Mouse (Mus musculus) MEL (cell line): ENCODE data around the gene Dcaf7. TPM values are rescaled to one million over a fixed set of nuclear protein-coding genes. Genes with fewer than 3 reads are reported as not detected.
A peak's percentile ranks its signal among the peaks of the same experiment; 100 is the strongest.

Experiments
- DNase-seq: peaks from one replicate; pipeline ENCODE4 v3.0.0; 2011; ENCODE audit warnings: low read depth, low spot score
- H3K27ac ChIP-seq: 2 replicates; pipeline ENCODE4 v1.5.1; 2012; ENCODE audit warnings: low read depth, mild to moderate bottlenecking, control low read depth, low read length, moderate library complexity; ENCODE audit not compliant: control insufficient read depth
- H3K27me3 ChIP-seq, 2 experiments: fragments of 150-350 bp in 1 of 2; sonication (generic) in 1 of 2; 2 replicates each; pipeline ENCODE4 v1.6.1; 2012; ENCODE audit warnings: low read length in 2 of 2, mild to moderate bottlenecking in 2 of 2, improper control_type of control experiment in 1 of 2, moderate library complexity in 1 of 2; ENCODE audit not compliant: insufficient read depth in 2 of 2, control insufficient read depth in 1 of 2
- H3K36me3 ChIP-seq, 2 experiments: 2 replicates each; pipeline ENCODE4 v1.6.1; 2012 to 2014; ENCODE audit warnings: low read length in 2 of 2, improper control_type of control experiment in 1 of 2, inconsistent platforms in 1 of 2, mild to moderate bottlenecking in 1 of 2; ENCODE audit not compliant: insufficient read depth in 2 of 2, control insufficient read depth in 1 of 2
- H3K4me1 ChIP-seq, 2 experiments: fragments of 150-350 bp in 1 of 2; sonication (generic) in 1 of 2; 2 replicates each; pipeline ENCODE4 v1.6.1; 2012; ENCODE audit warnings: low read length in 2 of 2, improper control_type of control experiment in 1 of 2, mild to moderate bottlenecking in 1 of 2; ENCODE audit not compliant: insufficient read depth in 2 of 2, control insufficient read depth in 1 of 2
- H3K4me3 ChIP-seq, 2 experiments: fragments of 150-350 bp in 1 of 2; sonication (generic) in 1 of 2; 2 replicates each; pipeline ENCODE4 v1.5.1; 2012; ENCODE audit warnings: low read depth in 2 of 2, low read length in 2 of 2, mild to moderate bottlenecking in 2 of 2, moderate library complexity in 2 of 2, control low read depth in 1 of 2, improper control_type of control experiment in 1 of 2; ENCODE audit not compliant: control insufficient read depth in 1 of 2, insufficient read depth in 1 of 2
- H3K79me2 ChIP-seq: 2 replicates; pipeline ENCODE4 v1.6.1; 2012; ENCODE audit warnings: mild to moderate bottlenecking, low read length, moderate library complexity; ENCODE audit not compliant: control insufficient read depth, poor library complexity, insufficient read depth
- H3K9ac ChIP-seq: 2 replicates; pipeline ENCODE4 v1.6.1; 2012; ENCODE audit warnings: low read depth, mild to moderate bottlenecking, control low read depth, low read length, moderate library complexity; ENCODE audit not compliant: control insufficient read depth, poor library complexity, severe bottlenecking
- H3K9me3 ChIP-seq: fragments of 150-350 bp; sonication (generic); replicated peaks from 2 replicates; pipeline ENCODE4 v1.6.1; 2012; ENCODE audit warnings: mild to moderate bottlenecking, low read length, improper control_type of control experiment, moderate library complexity; ENCODE audit not compliant: insufficient read depth
- BHLHE40 ChIP-seq: IDR thresholded peaks from 2 replicates; pipeline ENCODE4 v1.6.1; 2012; ENCODE audit warnings: low read depth, mild to moderate bottlenecking, inconsistent platforms, low read length, improper control_type of control experiment, borderline replicate concordance
- CHD1 ChIP-seq: IDR thresholded peaks from 2 replicates; pipeline ENCODE4 v1.6.1; 2012; ENCODE audit warnings: low read depth, mild to moderate bottlenecking, inconsistent platforms, low read length, improper control_type of control experiment
- CHD2 ChIP-seq: IDR thresholded peaks from 2 replicates; pipeline ENCODE4 v1.6.1; 2011; ENCODE audit warnings: low read length, improper control_type of control experiment
- CTCF ChIP-seq, 3 experiments: IDR thresholded peaks in 2 of 3; conservative IDR thresholded peaks in 1 of 3; 2 replicates each; pipeline ENCODE4 v1.5.1; 2011 to 2012; ENCODE audit warnings: low read length in 3 of 3, low read depth in 2 of 3, mild to moderate bottlenecking in 2 of 3, improper control_type of control experiment in 1 of 3, inconsistent platforms in 1 of 3, mixed read lengths in 1 of 3, moderate library complexity in 1 of 3; ENCODE audit not compliant: control insufficient read depth in 1 of 3, insufficient read depth in 1 of 3, poor library complexity in 1 of 3, severe bottlenecking in 1 of 3
- ELF1 ChIP-seq: IDR thresholded peaks from 2 replicates; pipeline ENCODE4 v1.6.1; 2014; ENCODE audit warnings: low read depth, mild to moderate bottlenecking, inconsistent platforms, low read length, improper control_type of control experiment, moderate library complexity
- EP300 ChIP-seq, 2 experiments: IDR thresholded peaks; 2 replicates each; pipeline ENCODE4 v1.6.1; 2011; ENCODE audit warnings: improper control_type of control experiment in 2 of 2, low read length in 2 of 2, low read depth in 1 of 2, mild to moderate bottlenecking in 1 of 2
- GABPA ChIP-seq: IDR thresholded peaks from 2 replicates; pipeline ENCODE4 v1.6.1; 2012; ENCODE audit warnings: low read depth, mild to moderate bottlenecking, inconsistent platforms, low read length, improper control_type of control experiment, moderate library complexity
- GATA1 ChIP-seq: IDR thresholded peaks from 2 replicates; pipeline ENCODE4 v1.6.1; 2011; ENCODE audit warnings: low read depth, low read length, improper control_type of control experiment
- HCFC1 ChIP-seq: IDR thresholded peaks from 2 replicates; pipeline ENCODE4 v1.6.1; 2012; ENCODE audit warnings: low read depth, mild to moderate bottlenecking, inconsistent platforms, low read length, improper control_type of control experiment, moderate library complexity
- JUND ChIP-seq: IDR thresholded peaks from 2 replicates; pipeline ENCODE4 v1.6.1; 2011; ENCODE audit warnings: low read depth, mild to moderate bottlenecking, improper control_type of control experiment, low read length
- KAT2A ChIP-seq: conservative IDR thresholded peaks from 2 replicates; pipeline ENCODE4 v1.6.1; 2012; ENCODE audit warnings: low read depth, low read length, improper control_type of control experiment, inconsistent platforms
- MAFK ChIP-seq: IDR thresholded peaks from 2 replicates; pipeline ENCODE4 v1.6.1; 2011; ENCODE audit warnings: low read depth, mild to moderate bottlenecking, low read length, improper control_type of control experiment, borderline replicate concordance
- MAX ChIP-seq: IDR thresholded peaks from 2 replicates; pipeline ENCODE4 v1.6.1; 2011; ENCODE audit warnings: low read length, improper control_type of control experiment
- MAZ ChIP-seq: IDR thresholded peaks from 2 replicates; pipeline ENCODE4 v1.6.1; 2012; ENCODE audit warnings: low read depth, mild to moderate bottlenecking, inconsistent platforms, low read length, improper control_type of control experiment
- MEF2A ChIP-seq: IDR thresholded peaks from 2 replicates; pipeline ENCODE4 v1.6.1; 2014; ENCODE audit warnings: low read depth, mild to moderate bottlenecking, inconsistent platforms, low read length, improper control_type of control experiment; ENCODE audit not compliant: poor library complexity, insufficient replicate concordance, severe bottlenecking; ENCODE audit errors: extremely low read depth
- MYB ChIP-seq: IDR thresholded peaks from 2 replicates; pipeline ENCODE4 v1.6.1; 2011; ENCODE audit warnings: mild to moderate bottlenecking, low read depth, low read length, improper control_type of control experiment
- MYC ChIP-seq: IDR thresholded peaks from 2 replicates; pipeline ENCODE4 v1.6.1; 2011; ENCODE audit warnings: low read depth, mild to moderate bottlenecking, low read length, improper control_type of control experiment, moderate library complexity
- NELFE ChIP-seq: IDR thresholded peaks from 2 replicates; pipeline ENCODE4 v1.6.1; 2011; ENCODE audit warnings: low read depth, low read length, improper control_type of control experiment
- NRF1 ChIP-seq: IDR thresholded peaks from 2 replicates; pipeline ENCODE4 v1.6.1; 2014; ENCODE audit warnings: low read depth, mild to moderate bottlenecking, inconsistent platforms, low read length, improper control_type of control experiment, moderate library complexity; ENCODE audit not compliant: poor library complexity, insufficient read depth, severe bottlenecking
- POLR2A ChIP-seq, 2 experiments: IDR thresholded peaks; 2 replicates each; pipeline ENCODE4 v1.6.1; 2011 to 2012; ENCODE audit warnings: low read length in 2 of 2, mild to moderate bottlenecking in 2 of 2, control low read depth in 1 of 2, improper control_type of control experiment in 1 of 2, low read depth in 1 of 2, moderate library complexity in 1 of 2; ENCODE audit not compliant: control insufficient read depth in 1 of 2, insufficient read depth in 1 of 2, poor library complexity in 1 of 2
- POLR2AphosphoS2 ChIP-seq: IDR thresholded peaks from 2 replicates; pipeline ENCODE4 v1.6.1; 2011; ENCODE audit warnings: low read length, improper control_type of control experiment
- POLR2AphosphoS5 ChIP-seq: IDR thresholded peaks from 2 replicates; pipeline ENCODE4 v1.6.1; 2012; ENCODE audit warnings: low read depth, borderline replicate concordance, mild to moderate bottlenecking, inconsistent platforms, low read length, moderate library complexity, mixed read lengths
- RAD21 ChIP-seq: IDR thresholded peaks from 2 replicates; pipeline ENCODE4 v1.6.1; 2011; ENCODE audit warnings: mild to moderate bottlenecking, low read depth, low read length, improper control_type of control experiment
- RCOR1 ChIP-seq: IDR thresholded peaks from 2 replicates; pipeline ENCODE4 v1.6.1; 2012; ENCODE audit warnings: low read depth, mild to moderate bottlenecking, inconsistent platforms, low read length, improper control_type of control experiment
- SIN3A ChIP-seq: IDR thresholded peaks from 2 replicates; pipeline ENCODE4 v1.6.1; 2012; ENCODE audit warnings: low read length, improper control_type of control experiment, inconsistent platforms
- SMC3 ChIP-seq: IDR thresholded peaks from 2 replicates; pipeline ENCODE4 v1.6.1; 2011; ENCODE audit warnings: low read depth, low read length, improper control_type of control experiment
- TAL1 ChIP-seq: IDR thresholded peaks from 2 replicates; pipeline ENCODE4 v1.6.1; 2012; ENCODE audit warnings: mild to moderate bottlenecking, inconsistent platforms, low read length, moderate library complexity, mixed read lengths
- TBP ChIP-seq: IDR thresholded peaks from 2 replicates; pipeline ENCODE4 v1.8.0; 2011; ENCODE audit warnings: low read depth, low read length, improper control_type of control experiment
- TCF12 ChIP-seq: IDR thresholded peaks from 2 replicates; pipeline ENCODE4 v1.6.1; 2014; ENCODE audit warnings: low read depth, mild to moderate bottlenecking, inconsistent platforms, low read length, improper control_type of control experiment, moderate library complexity
- UBTF ChIP-seq: IDR thresholded peaks from 2 replicates; pipeline ENCODE4 v1.6.1; 2012; ENCODE audit warnings: low read depth, mild to moderate bottlenecking, inconsistent platforms, low read length, improper control_type of control experiment, moderate library complexity, borderline replicate concordance; ENCODE audit not compliant: insufficient read depth
- USF1 ChIP-seq: IDR thresholded peaks from 2 replicates; pipeline ENCODE4 v1.6.1; 2014; ENCODE audit warnings: low read depth, mild to moderate bottlenecking, inconsistent platforms, low read length, improper control_type of control experiment, moderate library complexity
- USF2 ChIP-seq, 2 experiments: IDR thresholded peaks; 2 replicates each; pipeline ENCODE4 v1.6.1; 2011 to 2012; ENCODE audit warnings: improper control_type of control experiment in 2 of 2, low read length in 2 of 2, borderline replicate concordance in 1 of 2, inconsistent platforms in 1 of 2, low read depth in 1 of 2, mild to moderate bottlenecking in 1 of 2; ENCODE audit not compliant: insufficient read depth in 1 of 2
- ZC3H11A ChIP-seq: IDR thresholded peaks from 2 replicates; pipeline ENCODE4 v1.6.1; 2012; ENCODE audit warnings: low read depth, mild to moderate bottlenecking, inconsistent platforms, low read length, improper control_type of control experiment
- ZMIZ1 ChIP-seq: IDR thresholded peaks from 2 replicates; pipeline ENCODE4 v1.6.1; 2012; ENCODE audit warnings: low read depth, mild to moderate bottlenecking, inconsistent platforms, low read length, improper control_type of control experiment, moderate library complexity
- ZNF384 ChIP-seq: IDR thresholded peaks from 2 replicates; pipeline ENCODE4 v1.6.1; 2012; ENCODE audit warnings: low read depth, mild to moderate bottlenecking, inconsistent platforms, low read length, improper control_type of control experiment
- polyA plus RNA-seq, 2 experiments: library from polyadenylated mRNA; stranded (reverse) in 1 of 2; unstranded in 1 of 2; fragments of >175 nt in 1 of 2; fragments of >200 nt in 1 of 2; gene quantifications; 2 replicates each; pipeline versions ENCODE4 v1.2.1 to v1.2.4; 2012; ENCODE audit warnings: low replicate concordance in 2 of 2, low read depth in 1 of 2; ENCODE audit not compliant: insufficient read length in 2 of 2, insufficient read depth in 1 of 2, missing spikeins in 1 of 2
- total RNA-seq: library from RNA; depleted of rRNA; stranded (reverse); fragments of 300-350 nt; gene quantifications from 2 replicates; pipeline ENCODE4 v1.2.3, GENCODE M21; 2012; rRNA removed

The Dcaf7 gene
- total RNA-seq (77.4 and 86.9 TPM in 2 replicates), polyA plus RNA-seq (10 to 100 TPM; 65.5 to 88.2 TPM)

DNA sequence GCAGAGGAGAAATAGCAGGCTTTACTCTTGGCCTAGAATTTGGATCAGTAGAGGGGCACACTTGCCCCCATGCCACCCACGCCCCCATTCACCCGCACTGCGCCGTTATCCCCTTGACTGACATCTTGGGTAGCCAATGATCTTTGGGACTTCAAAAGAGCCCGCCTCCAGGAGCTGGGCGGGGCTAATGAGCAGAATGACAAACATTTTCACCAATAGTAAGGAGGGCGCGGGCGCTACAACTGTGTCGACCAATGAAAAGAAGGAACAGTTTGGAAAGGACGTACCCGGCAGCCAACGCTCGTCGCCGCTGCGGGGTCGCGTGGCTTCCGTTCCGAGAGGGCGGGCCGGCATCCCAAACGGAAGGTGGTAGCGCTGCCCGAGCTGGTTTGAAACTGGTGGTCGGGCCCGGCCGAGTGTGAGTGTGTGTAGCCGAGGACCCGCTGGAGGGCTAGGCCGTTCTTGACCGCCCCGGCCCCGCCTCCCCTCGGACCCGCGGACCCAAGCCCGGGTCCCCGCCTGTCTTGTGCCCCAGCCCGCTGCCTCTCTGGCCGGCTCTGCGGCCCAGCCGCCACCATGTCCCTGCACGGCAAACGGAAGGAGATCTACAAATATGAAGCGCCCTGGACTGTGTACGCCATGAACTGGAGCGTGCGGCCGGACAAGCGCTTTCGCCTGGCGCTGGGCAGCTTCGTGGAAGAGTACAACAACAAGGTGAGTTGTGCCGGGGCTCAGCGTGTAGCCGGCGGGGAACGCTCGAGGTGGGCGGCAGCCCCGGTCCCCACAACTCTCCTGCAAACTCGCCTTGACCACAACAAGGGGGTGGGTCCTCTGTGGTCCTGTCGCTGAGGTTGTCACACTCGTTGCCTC, at the start of gene Dcaf7:
Gene Dcaf7 (plus strand): TSS at position 325 of the 870 bp plus-strand sequence.
- Histone ChIP-seq H3K27me3 (no peaks in the 10 kb centered on the region), H3K4me3 (peak within 1 kb of the TSS; percentile 81 to 98), H3K27ac (peak within 1 kb of the TSS; percentile 89), H3K4me1 (peaks cover 20 to 41% of the 10 kb centered on the region in 2 experiments), H3K36me3 (peaks cover under 1 to 47% of the 10 kb centered on the region in 2 experiments; a peak in 3 of 4 replicates), H3K9me3 (no peaks in the 10 kb centered on the region), H3K79me2 (peaks cover 49% of the 10 kb centered on the region), H3K9ac (peak within 1 kb of the TSS; percentile 91)
- DNase-seq = peak; percentile 99
- TF ChIP-seq SIN3A (peak; percentile 86), POLR2AphosphoS5 (no peak), SMC3 (no peak), USF1 (peak; percentile 93), NRF1 (no peak), MAX (peak; percentile 6; the same call in 1 of the 2 replicates), MAZ (no peak), TAL1 (no peak), ZNF384 (no peak), CHD2 (peak; percentile 92), ZC3H11A (no peak), NELFE (peak; percentile 88), GATA1 (no peak), ZMIZ1 (peak; percentile 94), MYC (peak; percentile 43; the same call in 1 of the 2 replicates), TCF12 (peak; percentile 40; the same call in 1 of the 2 replicates), KAT2A (no peak; the same call in 1 of the 2 replicates), EP300 (IDR thresholded peaks at IDR 0.05; ENCODE audit: low read depth in 1 of 2, low read length in 2 of 2) (no peak), RCOR1 (no peak), TBP (peak; percentile 72), BHLHE40 (no peak), GABPA (no peak), USF2 (IDR thresholded peaks at IDR 0.05; ENCODE audit: borderline replicate concordance in 1 of 2, insufficient read depth in 1 of 2, low read depth in 1 of 2, low read length in 2 of 2) (no peak), MEF2A (no peak), RAD21 (no peak), JUND (no peak), UBTF (no peak), POLR2A (IDR thresholded peaks at IDR 0.05; ENCODE audit: control insufficient read depth in 1 of 2, insufficient read depth in 1 of 2, low read depth in 1 of 2, low read length in 2 of 2, poor library complexity in 1 of 2) (peak; percentile 72), MAFK (no peak), CHD1 (no peak), ELF1 (peak; percentile 78), HCFC1 (peak; percentile 88), MYB (no peak), POLR2AphosphoS2 (peak; percentile 76; the same call in 1 of the 2 replicates), CTCF (IDR thresholded peaks at IDR 0.05 in 2 of 3, conservative IDR thresholded peaks at IDR 0.05 in 1 of 3; ENCODE audit: control insufficient read depth in 1 of 3, insufficient read depth in 1 of 3, low read depth in 2 of 3, low read length in 3 of 3, poor library complexity in 1 of 3, severe bottlenecking in 1 of 3) (no peak)
